Mouse (Mus musculus): ENCODE measurements around the gene Magi1. TPM values are rescaled to one million over a fixed set of nuclear protein-coding genes. Genes with fewer than 3 reads are reported as not detected.
A peak's percentile ranks its signal among the peaks of the same experiment; 100 is the strongest.

The Magi1 gene
- polyA plus RNA-seq, 1 experiment from 2014 or later, result 7.9 TPM

GRCm38 (mm10) chr6:94203642-94204145 is 80.0 kb downstream of the Magi1 start:
- H3K4me3 ChIP-seq (ENCODE audit: control insufficient read depth in 1 of 2, insufficient read depth in 1 of 2, low read depth in 1 of 2, low read length in 2 of 2), result no peak overlapping the region
- H3K4me1 ChIP-seq (ENCODE audit: control insufficient read depth in 2 of 2, insufficient read depth in 2 of 2, low read length in 2 of 2), result peaks cover 38 to 71% of the 10 kb centered on the region in 2 experiments
- no peaks in the 10 kb centered on the region for H3K27me3 ChIP-seq (ENCODE audit: control insufficient read depth, insufficient read depth, low read length)
- 4% methylated on average over 5 of the region's 5 CpGs for WGBS
- ATAC-seq (ENCODE audit: insufficient number of reproducible peaks, insufficient read depth, low FRiP score, low read depth), result no peak
- H3K27ac ChIP-seq (replicated peaks in 1 of 2; ENCODE audit: control insufficient read depth in 1 of 2, insufficient read depth in 1 of 2, low read depth in 2 of 2, low read length in 2 of 2), result peak overlapping the region; percentile 66 to 73
- no peaks in the 10 kb centered on the region for H3K9me3 ChIP-seq (ENCODE audit: control insufficient read depth, low read length)
- peak overlapping the region; percentile 40 for H3K4me2 ChIP-seq (ENCODE audit: low read length)
- no peaks in the 10 kb centered on the region for H3K36me3 ChIP-seq (ENCODE audit: control insufficient read depth, insufficient read depth, low read length)
- peak overlapping the region; percentile 26; the same call in 1 of the 2 replicates for H3K9ac ChIP-seq (ENCODE audit: low read length)

- Histone ChIP-seq H3K4me1 (ENCODE audit: control insufficient read depth in 2 of 2, insufficient read depth in 2 of 2, low read length in 2 of 2) (peaks cover 36 to 59% of the 10 kb centered on the region in 2 experiments), H3K36me3 (ENCODE audit: control insufficient read depth, insufficient read depth, low read length) (no peaks in the 10 kb centered on the region), H3K27me3 (ENCODE audit: control insufficient read depth, insufficient read depth, low read length) (no peaks in the 10 kb centered on the region), H3K4me3 (ENCODE audit: control insufficient read depth in 1 of 2, insufficient read depth in 1 of 2, low read depth in 1 of 2, low read length in 2 of 2) (no peak overlapping the region), H3K27ac (replicated peaks in 1 of 2; ENCODE audit: control insufficient read depth in 1 of 2, insufficient read depth in 1 of 2, low read depth in 2 of 2, low read length in 2 of 2) (no peak overlapping the region), H3K9me3 (ENCODE audit: control insufficient read depth, low read length) (no peaks in the 10 kb centered on the region), H3K4me2 (ENCODE audit: low read length) (no peak overlapping the region), H3K9ac (ENCODE audit: low read length) (no peak overlapping the region)
- ATAC-seq (ENCODE audit: insufficient number of reproducible peaks, insufficient read depth, low FRiP score, low read depth), result no peak
- 90% methylated on average over 2 of the region's 2 CpGs for WGBS
Observed at GRCm38 (mm10) chr6:94201940-94202339, 81.8 kb downstream of the Magi1 start.

DNA sequence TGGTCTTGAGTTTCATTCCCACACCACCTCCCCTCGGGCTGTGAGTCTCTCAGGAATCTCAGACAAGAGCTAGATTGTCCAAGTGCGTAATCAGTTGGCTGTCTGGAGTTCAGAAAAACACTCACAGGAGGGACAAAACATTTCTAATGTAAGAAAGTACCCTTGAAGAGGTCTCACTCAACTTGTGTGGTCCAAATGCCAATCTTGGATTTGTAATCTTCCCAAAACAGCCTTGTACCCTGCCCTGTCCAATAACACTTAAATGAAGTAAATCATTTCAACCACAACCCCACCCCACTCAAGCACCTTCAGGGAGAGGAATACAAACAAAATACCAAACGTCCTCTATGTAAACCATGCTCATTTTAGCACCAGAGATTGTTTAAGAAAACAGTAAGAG is 82.8 kb downstream of the Magi1 start:
- Histone ChIP-seq H3K4me1 (ENCODE audit: control insufficient read depth in 2 of 2, insufficient read depth in 2 of 2, low read length in 2 of 2) (peaks cover 32 to 51% of the 10 kb centered on the region in 2 experiments), H3K9me3 (ENCODE audit: control insufficient read depth, low read length) (no peaks in the 10 kb centered on the region), H3K36me3 (ENCODE audit: control insufficient read depth, insufficient read depth, low read length) (no peaks in the 10 kb centered on the region), H3K27ac (replicated peaks in 1 of 2; ENCODE audit: control insufficient read depth in 1 of 2, insufficient read depth in 1 of 2, low read depth in 2 of 2, low read length in 2 of 2) (no peak overlapping the region), H3K9ac (ENCODE audit: low read length) (no peak overlapping the region), H3K27me3 (ENCODE audit: control insufficient read depth, insufficient read depth, low read length) (no peaks in the 10 kb centered on the region), H3K4me3 (ENCODE audit: control insufficient read depth in 1 of 2, insufficient read depth in 1 of 2, low read depth in 1 of 2, low read length in 2 of 2) (no peak overlapping the region), H3K4me2 (ENCODE audit: low read length) (no peak overlapping the region)
- WGBS, result 24% methylated on average over 3 of the region's 3 CpGs
- no peak for ATAC-seq (ENCODE audit: insufficient number of reproducible peaks, insufficient read depth, low FRiP score, low read depth)

- peak overlapping the region in 1 of 2 experiments; percentile 31; a peak in 2 of 4 replicates for H3K27ac ChIP-seq (replicated peaks in 1 of 2; ENCODE audit: control insufficient read depth in 1 of 2, insufficient read depth in 1 of 2, low read depth in 2 of 2, low read length in 2 of 2)
- H3K4me3 ChIP-seq (ENCODE audit: control insufficient read depth in 1 of 2, insufficient read depth in 1 of 2, low read depth in 1 of 2, low read length in 2 of 2), result no peak overlapping the region
- 70% methylated on average over 2 of the region's 2 CpGs for WGBS
- no peaks in the 10 kb centered on the region for H3K9me3 ChIP-seq (ENCODE audit: control insufficient read depth, low read length)
- 0 out of 2 replicates have a peak, but pooled peaks have one; percentile 38 for ATAC-seq (ENCODE audit: insufficient number of reproducible peaks, insufficient read depth, low FRiP score, low read depth)
- H3K9ac ChIP-seq (ENCODE audit: low read length), result no peak overlapping the region
- no peaks in the 10 kb centered on the region for H3K27me3 ChIP-seq (ENCODE audit: control insufficient read depth, insufficient read depth, low read length)
- H3K36me3 ChIP-seq (ENCODE audit: control insufficient read depth, insufficient read depth, low read length), result no peaks in the 10 kb centered on the region
- H3K4me1 ChIP-seq (ENCODE audit: control insufficient read depth in 2 of 2, insufficient read depth in 2 of 2, low read length in 2 of 2), result peaks cover 31 to 50% of the 10 kb centered on the region in 2 experiments
- H3K4me2 ChIP-seq (ENCODE audit: low read length), result no peak overlapping the region
Observed at GRCm38 (mm10) chr6:94199696-94200095, 84.0 kb downstream of the Magi1 start.

GRCm38 (mm10) chr6:94197831-94198230 is 85.9 kb downstream of the Magi1 start:
- H3K4me1 ChIP-seq (ENCODE audit: control insufficient read depth in 2 of 2, insufficient read depth in 2 of 2, low read length in 2 of 2), result peaks cover 18 to 32% of the 10 kb centered on the region in 2 experiments
- 80% methylated on average over 1 of the region's 1 CpGs for WGBS

GRCm38 (mm10) chr6:94195303-94195911 is 88.3 kb downstream of the Magi1 start:
- H3K36me3 ChIP-seq (ENCODE audit: control insufficient read depth, insufficient read depth, low read length), result no peaks in the 10 kb centered on the region
- H3K9ac ChIP-seq (ENCODE audit: low read length), result no peak overlapping the region
- H3K4me3 ChIP-seq (ENCODE audit: control insufficient read depth in 1 of 2, insufficient read depth in 1 of 2, low read depth in 1 of 2, low read length in 2 of 2), result no peak overlapping the region
- whole genome bisulfite sequencing, result 75% methylated on average over 14 of the region's 14 CpGs
- H3K4me2 ChIP-seq (ENCODE audit: low read length), result no peak overlapping the region
- H3K4me1 ChIP-seq (ENCODE audit: control insufficient read depth in 2 of 2, insufficient read depth in 2 of 2, low read length in 2 of 2), result peaks cover 13 to 26% of the 10 kb centered on the region in 2 experiments
- no peak for ATAC-seq (ENCODE audit: insufficient number of reproducible peaks, insufficient read depth, low FRiP score, low read depth)
- H3K27me3 ChIP-seq (ENCODE audit: control insufficient read depth, insufficient read depth, low read length), result no peaks in the 10 kb centered on the region
- no peaks in the 10 kb centered on the region for H3K9me3 ChIP-seq (ENCODE audit: control insufficient read depth, low read length)
- H3K27ac ChIP-seq (replicated peaks in 1 of 2; ENCODE audit: control insufficient read depth in 1 of 2, insufficient read depth in 1 of 2, low read depth in 2 of 2, low read length in 2 of 2), result no peak overlapping the region

More at GRCm38 (mm10) chr6:94197831-94198230, 85.9 kb downstream of the Magi1 start:
- Histone ChIP-seq H3K4me3 (ENCODE audit: control insufficient read depth in 1 of 2, insufficient read depth in 1 of 2, low read depth in 1 of 2, low read length in 2 of 2) (no peak overlapping the region), H3K4me2 (ENCODE audit: low read length) (no peak overlapping the region), H3K36me3 (ENCODE audit: control insufficient read depth, insufficient read depth, low read length) (no peaks in the 10 kb centered on the region), H3K9me3 (ENCODE audit: control insufficient read depth, low read length) (no peaks in the 10 kb centered on the region), H3K9ac (ENCODE audit: low read length) (no peak overlapping the region), H3K27me3 (ENCODE audit: control insufficient read depth, insufficient read depth, low read length) (no peaks in the 10 kb centered on the region), H3K27ac (replicated peaks in 1 of 2; ENCODE audit: control insufficient read depth in 1 of 2, insufficient read depth in 1 of 2, low read depth in 2 of 2, low read length in 2 of 2) (no peak overlapping the region)
- no peak for ATAC-seq (ENCODE audit: insufficient number of reproducible peaks, insufficient read depth, low FRiP score, low read depth)

GRCm38 (mm10) chr6:94190830-94191229 is 92.9 kb downstream of the Magi1 start:
- H3K27ac ChIP-seq (replicated peaks in 1 of 2; ENCODE audit: control insufficient read depth in 1 of 2, insufficient read depth in 1 of 2, low read depth in 2 of 2, low read length in 2 of 2), result no peak overlapping the region; a peak in 1 of 4 replicates

More at GRCm38 (mm10) chr6:94190830-94191229, 92.9 kb downstream of the Magi1 start:
- Histone ChIP-seq H3K36me3 (ENCODE audit: control insufficient read depth, insufficient read depth, low read length) (no peaks in the 10 kb centered on the region), H3K4me3 (ENCODE audit: control insufficient read depth in 1 of 2, insufficient read depth in 1 of 2, low read depth in 1 of 2, low read length in 2 of 2) (no peak overlapping the region), H3K27me3 (ENCODE audit: control insufficient read depth, insufficient read depth, low read length) (no peaks in the 10 kb centered on the region), H3K4me2 (ENCODE audit: low read length) (no peak overlapping the region), H3K9ac (ENCODE audit: low read length) (no peak overlapping the region), H3K9me3 (ENCODE audit: control insufficient read depth, low read length) (no peaks in the 10 kb centered on the region), H3K4me1 (ENCODE audit: control insufficient read depth in 2 of 2, insufficient read depth in 2 of 2, low read length in 2 of 2) (peaks cover 30 to 53% of the 10 kb centered on the region in 2 experiments)
- ATAC-seq (ENCODE audit: insufficient number of reproducible peaks, insufficient read depth, low FRiP score, low read depth), result no peak
- WGBS, result 45% methylated on average over 5 of the region's 5 CpGs
